Mouse (Mus musculus) adrenal gland (tissue): ENCODE results near the gene Bcl10.
"Not testable (repeated sequence)": the region's sequence is repeated elsewhere in the genome, so short reads cannot be mapped to it uniquely, and the experiment has no call there.

Experiments used
- intact Hi-C: fragments of 180-260 bp; cut with DNase I; formaldehyde crosslinking; loops from one replicate; pipeline ENCODE4 v1.15.1; 2025

Bcl10 gene

DNA sequence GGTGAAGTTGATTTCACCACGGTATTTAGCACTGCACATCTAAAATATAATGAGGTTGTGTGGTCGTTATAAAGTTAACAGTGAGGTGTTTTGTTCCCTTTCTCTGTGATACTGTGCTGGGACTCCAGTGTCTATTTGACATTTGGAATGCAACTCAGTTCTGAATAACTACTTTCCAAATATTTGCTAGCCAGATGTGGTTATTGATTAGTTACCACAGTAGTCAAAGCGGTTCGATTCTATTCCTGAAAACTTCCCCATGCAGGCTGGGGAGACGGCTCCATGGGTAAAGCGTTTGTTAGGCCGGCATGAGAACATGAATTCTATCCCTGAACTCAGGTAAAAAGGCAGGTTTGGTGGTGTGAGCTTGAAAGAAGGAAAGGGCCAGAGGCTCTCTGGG, 10.1 kb upstream of the Bcl10 start:
- intact Hi-C loops: no loop called here

DNA sequence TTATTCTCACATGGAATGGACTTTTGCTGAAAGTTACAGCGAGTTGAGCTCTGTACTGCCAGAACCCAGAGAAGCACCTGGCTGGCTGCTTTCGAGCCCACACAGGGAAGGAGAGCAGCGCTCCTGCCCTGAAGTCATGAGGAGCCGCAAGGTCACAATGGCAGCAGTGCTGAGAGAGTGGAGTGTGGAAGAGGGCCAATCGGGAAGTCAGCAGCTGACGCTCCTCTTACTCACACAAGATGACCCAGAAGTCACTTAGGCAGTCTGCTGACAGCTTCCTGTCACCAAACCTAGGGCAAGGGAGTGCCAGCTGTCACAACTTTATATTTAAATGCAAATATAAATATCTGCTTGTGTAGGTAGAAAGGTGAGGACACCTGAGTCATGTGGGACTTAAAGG, 9.3 kb upstream of the Bcl10 start:
- intact Hi-C loops: no loop called here

DNA sequence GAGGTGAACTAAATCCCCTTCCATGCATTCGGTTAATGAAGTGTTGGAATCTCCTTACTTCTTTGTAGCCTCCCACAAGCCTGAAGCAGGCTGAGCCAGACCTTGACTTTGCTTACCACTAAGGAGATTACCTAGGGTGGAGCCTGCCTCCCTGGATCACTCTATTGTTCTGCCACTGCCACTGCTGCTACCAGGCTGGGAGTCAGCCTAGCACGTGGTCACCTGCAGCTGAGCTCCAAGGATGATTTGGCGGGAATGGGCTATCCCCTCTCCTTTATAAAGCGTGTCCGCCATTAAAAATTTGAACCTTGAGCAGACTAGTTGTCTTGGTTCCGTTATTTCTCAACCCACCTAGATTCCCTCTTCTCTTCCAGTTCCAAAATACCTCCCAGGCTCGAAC, 8.7 kb upstream of the Bcl10 start:
- intact Hi-C loops: not testable (repeated sequence)

DNA sequence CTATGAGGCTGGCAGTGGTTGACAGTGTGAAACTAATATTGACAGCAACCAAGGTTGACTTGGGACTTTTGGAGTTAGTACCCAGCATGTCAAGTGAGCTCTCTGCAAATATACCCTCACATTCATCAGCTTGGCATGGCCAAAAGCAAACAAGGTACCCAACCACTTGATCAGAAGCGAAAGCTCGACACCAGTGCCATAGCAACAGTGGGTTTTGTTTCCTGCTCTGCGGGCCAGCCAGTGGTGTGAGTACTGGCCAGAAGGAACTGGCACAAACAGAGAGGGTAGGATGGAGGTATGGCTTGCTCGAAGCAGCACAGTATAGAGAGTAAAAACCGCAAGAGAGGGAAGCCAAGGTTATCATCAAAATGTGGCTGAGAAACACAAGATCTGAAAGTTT, 6.2 kb upstream of the Bcl10 start:
- intact Hi-C loops: no loop called here

DNA sequence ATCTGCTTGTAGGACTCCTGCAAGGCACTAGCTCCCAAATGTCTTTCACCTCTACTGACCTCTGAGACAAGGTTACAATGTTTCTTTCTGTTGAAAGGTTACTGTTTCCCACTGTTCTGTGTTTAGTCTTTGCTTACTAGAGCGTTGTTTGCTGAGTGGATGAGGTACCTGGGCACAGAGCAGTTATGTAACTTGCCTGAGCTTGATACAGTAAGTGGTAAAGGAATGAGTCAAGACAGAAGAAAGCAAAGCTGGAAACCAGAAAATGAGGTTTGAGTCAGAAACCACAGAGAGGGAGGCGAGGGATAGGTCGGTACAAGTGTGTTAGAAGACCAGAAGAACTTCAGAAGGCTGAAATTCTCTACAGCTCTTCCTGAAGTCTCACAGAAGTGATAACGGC, 5.8 kb upstream of the Bcl10 start:
- intact Hi-C loops: no loop called here

DNA sequence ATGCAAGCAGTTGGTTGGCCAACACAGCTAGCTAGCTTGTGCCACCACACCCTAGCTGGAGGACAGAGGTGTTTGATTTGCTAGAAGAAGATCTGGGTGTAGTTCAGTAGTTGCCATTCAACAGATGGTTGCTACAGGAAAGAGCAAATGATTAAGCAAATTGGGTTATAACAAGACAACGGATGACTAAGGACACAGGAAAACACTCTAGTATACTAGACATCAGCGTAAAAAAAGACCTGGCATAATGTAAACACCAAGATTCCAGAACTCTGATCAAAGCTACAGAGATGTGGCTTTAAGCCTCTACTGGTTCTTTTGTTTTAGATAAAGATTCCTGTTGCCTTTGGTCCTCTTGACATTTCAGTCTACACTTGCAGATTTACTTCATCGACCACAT, 367 bp downstream of the Bcl10 start:
- intact Hi-C loops: no loop called here

DNA sequence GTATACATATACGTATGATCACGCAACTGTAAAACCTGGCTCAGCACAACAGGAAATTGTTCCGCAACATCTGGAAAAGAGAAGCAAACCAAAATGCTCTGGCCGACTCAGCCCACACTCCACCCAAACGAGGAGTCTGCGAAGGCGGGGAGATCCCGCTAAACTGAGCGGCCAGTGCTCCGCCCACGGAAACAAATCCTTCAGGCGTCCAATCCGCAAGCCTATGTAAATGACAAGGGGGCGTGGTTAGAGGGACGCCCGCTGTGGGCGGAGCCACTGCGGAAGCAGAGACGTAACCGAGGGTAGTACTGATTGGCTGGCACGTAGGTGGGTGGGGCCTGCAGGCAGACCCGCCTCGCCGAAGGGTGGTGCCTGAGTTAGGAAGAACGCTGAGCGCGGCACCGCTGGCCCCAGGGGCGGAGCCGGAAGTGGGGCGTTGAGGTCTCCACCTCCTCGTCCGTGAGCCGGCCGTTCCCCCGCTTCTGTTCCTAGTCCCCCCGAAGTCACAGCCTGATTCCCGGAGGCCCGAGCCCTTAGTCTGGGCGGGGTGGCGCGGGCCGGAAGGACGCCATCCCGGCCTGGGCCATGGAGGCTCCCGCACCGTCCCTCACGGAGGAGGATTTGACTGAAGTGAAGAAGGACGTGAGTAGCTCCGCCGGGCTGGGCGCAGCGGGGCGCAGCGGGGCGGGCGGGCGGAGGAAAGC, 1.4 kb downstream of the Bcl10 start:
- intact Hi-C loops: no loop called here

DNA sequence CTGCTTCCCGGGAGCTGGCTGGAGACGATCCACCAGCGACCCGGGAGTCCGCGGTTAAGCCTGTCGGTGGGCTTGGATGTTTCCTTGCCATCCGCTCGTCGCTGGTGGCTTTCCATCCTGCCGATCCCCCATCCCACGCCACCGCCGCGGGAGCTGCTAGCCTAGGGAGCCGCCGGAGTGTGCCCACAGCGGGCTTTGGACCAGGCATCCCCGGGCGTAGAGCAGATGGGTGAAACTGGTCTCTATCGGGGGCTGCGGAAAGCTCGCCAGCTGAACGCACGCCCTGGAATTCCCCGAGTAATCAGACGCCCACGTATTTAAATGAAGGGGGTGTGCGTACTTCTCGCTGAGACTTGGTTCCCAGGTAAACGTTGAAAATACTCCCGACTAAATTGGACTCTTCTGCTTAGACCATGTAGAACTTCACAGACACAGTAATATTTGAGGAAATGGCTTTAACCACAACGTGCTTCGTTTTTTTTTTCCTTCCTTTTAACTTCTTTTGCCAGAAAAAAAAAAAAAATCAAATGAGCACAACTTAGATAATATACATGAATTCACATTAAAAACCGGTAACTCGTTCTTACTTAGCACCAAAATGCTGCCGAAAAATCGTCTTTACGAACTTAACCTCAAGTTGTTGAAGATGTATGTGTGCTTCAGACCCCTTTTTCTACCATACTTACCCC, 2.2 kb downstream of the Bcl10 start:
- intact Hi-C loops: no loop called here

DNA sequence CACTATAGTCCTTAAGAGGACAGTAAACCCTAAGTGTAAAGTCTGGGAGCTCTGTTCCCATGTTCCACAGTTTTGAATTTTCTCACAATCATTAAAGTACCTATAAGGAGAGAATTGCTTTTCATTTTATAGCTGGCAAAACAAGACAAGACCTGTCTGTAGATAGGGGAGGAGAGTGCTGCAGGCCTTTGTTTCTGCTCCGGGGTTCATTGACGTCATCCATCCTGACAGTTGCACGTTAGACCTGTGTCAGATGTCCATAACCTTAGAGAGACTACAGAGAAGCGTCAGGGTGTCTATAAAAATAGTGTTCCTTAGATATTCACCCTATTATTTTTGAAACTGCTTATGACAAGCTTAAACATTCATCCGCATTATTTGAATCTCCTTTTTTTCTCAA, 2.9 kb downstream of the Bcl10 start:
- intact Hi-C loops: no loop called here

DNA sequence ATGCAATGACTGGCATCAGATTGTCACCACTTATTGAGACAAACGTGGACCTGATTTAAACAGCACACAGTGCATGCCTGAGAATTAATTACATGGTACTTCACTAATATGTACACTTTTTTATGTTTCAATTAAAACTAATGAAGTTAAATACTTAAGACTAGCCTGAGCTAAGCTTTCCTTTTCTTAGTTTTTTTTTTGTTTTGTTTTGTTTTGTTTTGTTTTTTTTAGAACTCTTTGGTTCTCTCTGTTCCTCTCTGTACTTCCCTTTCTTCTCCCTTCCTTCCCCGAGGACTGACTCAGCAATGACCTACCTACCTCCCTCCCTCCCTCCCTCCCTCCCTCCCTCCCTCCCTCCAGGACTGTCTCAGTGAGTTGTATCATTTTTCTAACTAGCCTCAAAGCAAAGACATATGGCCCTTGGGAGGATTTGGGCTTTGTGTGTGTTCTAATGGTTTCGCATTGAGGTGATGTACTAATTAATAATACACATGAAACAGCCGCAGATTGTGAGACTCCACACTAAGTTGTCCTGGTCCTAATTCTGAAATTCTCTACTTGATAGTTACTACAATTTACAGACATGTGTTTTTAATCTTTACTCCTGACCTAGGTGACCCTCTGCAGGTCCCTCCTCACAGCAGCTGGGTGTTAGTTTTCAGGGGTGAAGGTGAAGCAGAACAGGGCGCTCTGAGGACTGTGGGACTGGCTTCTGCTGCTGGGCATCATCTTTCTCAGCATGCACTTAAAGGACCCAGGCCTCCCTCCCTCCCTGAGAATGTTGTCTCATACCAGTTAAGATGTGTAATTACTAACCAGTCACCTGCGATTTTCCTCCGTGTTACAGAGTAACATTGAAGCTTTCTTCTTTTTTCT, 7.2 kb downstream of the Bcl10 start:
- intact Hi-C loops: no loop called here

DNA sequence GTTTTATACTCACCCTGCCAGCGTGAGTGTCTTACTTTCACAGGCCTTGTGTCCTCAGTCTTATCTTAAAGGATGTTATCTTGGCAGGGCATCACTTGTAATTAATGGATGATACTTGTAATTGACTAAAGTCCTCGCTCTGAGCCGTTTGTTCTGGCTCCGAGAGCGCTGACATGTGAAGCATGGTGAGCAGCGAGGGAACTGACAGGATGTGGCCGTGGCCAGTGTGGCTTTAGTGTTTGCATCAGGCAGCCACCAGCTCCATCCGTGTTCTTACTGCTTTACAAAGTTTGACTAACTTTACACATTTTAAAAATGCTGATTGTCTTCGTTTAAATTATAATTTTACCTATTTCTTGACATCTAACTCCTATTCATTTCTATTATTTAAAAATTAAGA, 11.2 kb downstream of the Bcl10 start:
- intact Hi-C loops: no loop called here

DNA sequence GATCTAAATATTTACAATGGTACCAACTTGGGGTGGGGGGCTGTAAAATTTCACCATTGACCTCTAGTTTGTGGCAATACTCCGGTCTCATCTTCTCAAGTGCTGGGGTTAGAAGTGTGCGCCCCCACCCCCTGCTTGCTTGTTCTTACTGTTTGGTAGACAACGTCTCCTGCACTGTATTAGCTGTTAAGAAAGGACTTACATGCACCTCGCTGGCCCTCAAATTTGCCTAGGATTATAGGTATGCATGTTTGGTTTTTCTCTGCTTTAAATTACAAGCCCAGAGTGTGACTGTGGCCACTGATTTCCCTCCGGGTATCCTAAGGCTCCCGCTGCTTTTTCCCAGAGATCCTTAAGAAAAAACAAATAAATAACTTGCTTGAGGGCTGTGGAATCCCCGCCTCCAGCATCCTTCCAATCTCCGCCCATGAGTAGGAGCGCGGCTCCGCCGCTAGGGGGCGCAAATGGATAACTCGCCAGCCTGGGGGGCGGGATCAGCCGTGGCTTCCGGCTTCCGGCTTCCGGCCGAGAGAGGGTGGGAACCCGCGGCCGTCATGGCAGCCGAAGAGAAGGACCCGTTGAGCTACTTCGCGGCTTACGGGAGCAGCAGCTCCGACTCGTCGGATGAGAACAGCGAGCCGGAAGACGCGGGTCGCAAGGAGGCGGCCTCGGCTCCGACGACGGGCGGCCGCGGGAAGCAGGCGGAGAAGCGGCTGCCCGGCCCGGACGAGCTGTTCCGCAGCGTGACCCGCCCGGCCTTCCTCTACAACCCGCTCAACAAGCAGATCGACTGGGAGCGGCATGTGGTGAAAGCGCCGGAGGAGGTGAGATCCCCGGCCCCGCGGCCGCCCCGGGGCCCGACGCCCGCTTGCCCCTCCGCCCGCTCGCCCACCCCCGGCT, 15.2 kb downstream of the Bcl10 start, which contains the start of gene 2410004B18Rik:
2410004B18Rik (plus strand) TSS at position 510 of the 900 bp plus-strand sequence.
- intact Hi-C loops: no loop called here

DNA sequence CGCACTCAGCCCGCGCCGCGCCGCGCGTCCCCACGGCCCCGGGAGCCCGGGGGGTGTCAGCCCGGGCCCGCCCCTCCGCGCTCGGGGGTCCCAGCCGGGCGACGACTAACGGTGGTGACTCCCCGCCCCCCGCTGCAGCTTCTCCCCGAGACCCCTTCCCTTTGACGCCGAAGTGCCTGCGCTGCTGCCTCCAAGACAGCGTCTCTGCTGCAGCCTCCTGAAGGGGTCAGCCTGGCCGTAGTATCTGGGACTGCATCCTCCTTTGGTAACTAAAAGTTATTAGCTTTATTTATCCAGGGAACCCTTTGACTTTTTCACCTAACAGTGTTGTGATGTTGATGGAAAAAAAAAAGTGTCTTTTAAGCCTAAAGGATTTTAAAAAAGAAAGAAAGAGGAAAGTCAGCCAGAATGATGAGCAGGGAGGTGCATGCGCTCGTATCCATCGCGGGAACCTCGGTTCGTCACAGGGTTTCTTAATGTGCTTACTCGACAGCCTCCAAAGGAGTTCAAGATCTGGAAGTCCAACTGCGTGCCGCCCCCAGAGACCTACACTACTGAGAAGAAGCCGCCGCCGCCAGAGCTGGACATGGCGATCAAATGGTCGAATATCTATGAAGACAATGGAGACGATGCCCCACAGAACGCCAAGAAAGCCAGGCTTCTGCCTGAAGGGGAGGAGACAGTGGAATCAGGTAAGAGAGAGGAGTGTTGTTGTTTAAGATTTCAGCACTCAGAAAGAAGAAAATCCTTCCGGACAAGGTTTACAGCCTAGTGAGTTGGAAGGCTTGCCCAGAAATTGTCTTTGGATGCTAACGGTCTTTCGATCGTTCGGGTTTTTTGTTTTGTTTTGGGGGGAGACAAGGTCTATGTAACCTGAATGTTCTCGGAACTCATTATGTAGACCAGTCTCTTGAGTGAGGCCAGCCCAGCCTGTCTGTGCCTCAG, 16.1 kb downstream of the Bcl10 start:
- intact Hi-C loops: no loop called here

DNA sequence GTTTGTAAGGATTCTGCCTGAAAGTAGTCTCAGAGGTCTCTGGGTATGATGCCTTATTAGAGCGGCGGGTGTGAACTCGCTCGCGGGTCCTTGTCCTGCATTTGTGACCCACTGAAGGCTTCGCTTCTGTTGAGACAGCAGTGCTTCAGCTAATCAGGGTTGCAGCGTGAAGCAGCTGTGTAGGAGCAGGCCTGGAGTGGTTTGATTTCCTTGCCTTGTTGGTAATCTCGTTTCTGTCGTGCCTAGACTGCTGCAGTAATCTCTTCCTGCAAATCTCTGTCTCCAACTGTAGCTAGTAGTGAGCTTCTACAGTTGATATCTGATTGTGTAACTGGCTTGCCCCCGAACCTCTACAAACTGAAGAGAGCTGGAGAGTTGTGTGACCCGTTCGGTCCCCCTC, 16.8 kb downstream of the Bcl10 start:
- intact Hi-C loops: no loop called here

DNA sequence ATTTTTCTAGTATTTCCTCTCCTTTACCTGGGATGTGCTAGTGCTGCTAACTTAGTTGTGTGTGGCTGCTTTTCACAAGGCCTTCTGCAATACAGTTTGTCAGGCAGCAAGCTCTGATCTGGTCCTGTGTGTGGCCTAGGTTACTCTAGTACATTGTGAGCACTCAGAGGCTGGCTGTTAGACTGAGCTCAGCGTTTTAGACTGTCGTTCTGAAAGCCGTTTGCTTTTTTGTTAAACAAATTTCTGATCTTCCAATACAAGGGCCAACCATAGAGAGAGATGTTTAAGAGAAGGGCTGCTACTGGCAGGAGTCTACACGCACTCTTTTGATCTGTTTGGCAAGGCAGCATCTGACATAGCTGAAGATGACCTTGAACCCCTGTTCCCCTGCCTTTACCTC, 17.4 kb downstream of the Bcl10 start:
- intact Hi-C loops: loop anchor here (10.0 kb wide), 1 partner anchor 55 kb away; no protein-coding TSS in a partner anchor

DNA sequence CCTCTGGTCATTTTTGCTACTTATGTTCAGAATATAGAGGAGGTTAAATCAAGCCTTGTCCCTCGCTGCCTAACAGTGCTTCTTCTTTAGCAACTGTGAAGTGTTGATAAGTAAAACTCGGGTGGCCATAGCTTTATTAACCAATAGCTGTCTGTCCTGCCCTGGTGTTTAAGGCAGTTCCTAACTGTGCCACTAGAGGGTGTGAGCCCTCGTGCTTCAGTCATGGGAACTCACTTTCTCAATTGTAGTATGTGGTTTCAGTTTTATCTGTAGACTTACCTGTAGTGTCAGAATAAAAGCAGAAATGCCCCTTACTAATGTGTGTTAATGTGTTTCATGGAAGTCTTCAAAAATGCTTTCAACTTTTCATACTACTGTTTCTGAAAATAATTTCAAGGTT, 19.4 kb downstream of the Bcl10 start:
- intact Hi-C loops: loop anchor here (10.0 kb wide), 1 partner anchor 53 kb away; no protein-coding TSS in a partner anchor

DNA sequence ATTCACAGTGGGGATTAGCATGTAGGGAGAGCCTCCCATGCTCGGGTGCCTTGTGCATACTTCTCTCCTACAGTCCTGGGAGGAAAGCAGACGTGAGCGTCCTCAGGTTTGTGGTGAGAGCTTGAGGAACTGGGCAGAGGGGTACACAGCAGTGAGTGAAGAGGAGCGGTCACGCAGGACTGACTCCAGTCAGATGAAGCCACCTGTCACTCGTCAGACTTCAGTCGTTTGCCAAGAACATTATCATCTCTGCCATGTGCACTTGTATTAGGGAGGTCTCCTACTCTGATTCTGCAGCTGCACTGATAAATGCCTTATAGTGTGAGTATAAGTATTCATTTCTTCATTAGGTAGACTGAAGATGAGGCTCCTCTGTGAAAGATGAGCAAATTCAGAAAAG, 21.7 kb downstream of the Bcl10 start:
- intact Hi-C loops: loop anchor here (10.0 kb wide), 1 partner anchor 50 kb away; no protein-coding TSS in a partner anchor

DNA sequence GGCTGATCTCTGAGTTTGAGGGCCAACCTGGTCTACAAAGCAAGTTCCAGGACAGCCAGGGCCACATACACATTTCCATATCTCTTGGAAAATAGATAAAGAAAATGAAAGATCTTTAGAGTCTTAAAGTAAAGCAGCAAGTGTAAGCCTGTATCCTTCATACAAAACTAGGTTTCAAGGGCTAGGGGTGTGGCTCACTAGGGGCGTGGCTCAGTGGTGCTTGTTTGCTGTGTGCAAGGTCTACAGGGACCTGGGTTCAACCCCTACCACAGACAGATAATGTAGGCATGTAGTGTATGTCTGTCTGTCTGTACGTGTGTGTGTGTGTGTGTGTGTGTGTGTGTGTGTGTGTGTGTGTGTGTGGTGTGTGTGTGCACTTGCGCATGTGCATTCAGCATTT, 23.3 kb downstream of the Bcl10 start:
- intact Hi-C loops: loop anchor here (10.0 kb wide), 1 partner anchor 49 kb away; no protein-coding TSS in a partner anchor

DNA sequence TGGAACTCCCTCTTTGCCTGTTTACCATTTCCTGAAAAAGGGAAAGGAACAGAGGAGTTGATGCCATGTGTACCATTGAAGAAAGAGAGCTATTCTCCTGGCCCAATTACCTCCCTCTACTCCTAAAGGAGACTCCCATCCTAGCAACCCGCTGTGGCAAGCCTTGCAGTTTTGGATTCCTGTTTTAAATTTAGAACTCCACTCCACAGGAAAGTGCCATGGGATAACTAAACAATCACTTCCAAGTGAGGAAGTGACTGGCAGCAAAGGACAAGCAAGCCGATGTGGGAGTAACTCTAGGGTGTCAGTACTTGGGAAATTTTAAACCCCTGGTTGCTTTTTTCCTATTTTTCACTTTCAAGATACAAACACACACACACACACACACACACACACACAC, 24.1 kb downstream of the Bcl10 start:
- intact Hi-C loops: loop anchor here (10.0 kb wide), 1 partner anchor 48 kb away; no protein-coding TSS in a partner anchor
